Mouse (Mus musculus): Measurements from ENCODE around the gene Nr0b2. TPM values are rescaled to one million over a fixed set of nuclear protein-coding genes. Genes with fewer than 3 reads are reported as not detected.

Nr0b2 gene
- polyA plus RNA-seq, 2 experiments: 0.38 to 0.85 TPM

DNA sequence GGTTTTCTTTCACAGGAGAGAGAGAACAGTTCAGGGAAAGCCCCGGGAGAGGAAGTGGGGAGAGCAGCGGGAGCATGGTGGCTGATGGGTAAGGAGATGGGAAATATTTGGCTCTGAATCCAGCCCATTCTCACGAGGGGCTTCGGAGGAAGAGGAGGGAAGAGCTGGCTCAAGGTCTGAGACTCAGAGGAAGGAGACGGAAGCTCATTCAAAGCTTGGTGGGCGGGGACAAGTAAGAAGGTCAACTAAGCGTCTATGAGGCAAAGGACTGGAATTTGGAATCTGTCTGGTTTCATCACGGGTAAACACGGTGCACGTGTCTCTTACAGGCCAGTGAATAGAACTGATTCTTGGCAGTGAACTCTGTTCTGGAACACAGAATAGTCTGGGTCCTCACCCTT lies 16.9 kb downstream of the Nr0b2 start:
- Histone ChIP-seq H3K36me3 (replicated peaks; ENCODE audit: control insufficient read depth, insufficient read depth, low read depth) (no peaks in the 10 kb centered on the region), H3K4me2 (ENCODE audit: low read depth) (peak overlapping the region; percentile 0; the same call in 1 of the 2 replicates), H3K27ac (no peak overlapping the region), H3K4me3 (ENCODE audit: insufficient read depth in 1 of 2, low read depth in 2 of 2, low read length in 2 of 2) (no peak overlapping the region), H3K9me3 (ENCODE audit: control insufficient read depth, low read length) (no peaks in the 10 kb centered on the region), H3K9ac (replicated peaks) (no peak overlapping the region), H3K27me3 (ENCODE audit: control insufficient read depth, insufficient read depth, low read length) (no peaks in the 10 kb centered on the region), H3K4me1 (replicated peaks; ENCODE audit: control insufficient read depth in 2 of 2, insufficient read depth in 2 of 2, low read length in 1 of 2) (peaks cover 4 to 10% of the 10 kb centered on the region in 2 experiments; a peak in 3 of 4 replicates)
- 32% methylated on average over 10 of the region's 10 CpGs for WGBS (ENCODE audit: insufficient replicate concordance)
- TF ChIP-seq EP300 (IDR thresholded peaks at IDR 0.05; ENCODE audit: low read depth): no peak
- TF ChIP-seq CTCF (IDR thresholded peaks at IDR 0.05; ENCODE audit: low read depth): no peak
- ATAC-seq (ENCODE audit: insufficient read depth) (peak; percentile 33; the same call in 1 of the 2 replicates), DNase-seq (ENCODE audit: low read depth in 3 of 3, low spot score in 3 of 3) (no peak)

GRCm38 (mm10) chr4:133574070-133574842 lies 21.1 kb downstream of the Nr0b2 start, which contains the start of gene Gpatch3:
Gene Gpatch3 (plus strand): TSS chr4:133574745.
- H3K4me3 ChIP-seq (ENCODE audit: insufficient read depth in 1 of 2, low read depth in 2 of 2, low read length in 2 of 2): peak within 1 kb of the TSS; percentile 89 to 95
- 2% methylated on average over 44 of the region's 44 CpGs for WGBS (ENCODE audit: insufficient replicate concordance)
- TF ChIP-seq CTCF (IDR thresholded peaks at IDR 0.05; ENCODE audit: low read depth): peak; percentile 36; the same call in 1 of the 2 replicates
- TF ChIP-seq EP300 (IDR thresholded peaks at IDR 0.05; ENCODE audit: low read depth): peak; percentile 72

GRCm38 (mm10) chr4:133574843-133575202 lies 21.6 kb downstream of the Nr0b2 start:
- Histone ChIP-seq H3K9me3 (ENCODE audit: control insufficient read depth, low read length) (no peaks in the 10 kb centered on the region), H3K4me3 (ENCODE audit: insufficient read depth in 1 of 2, low read depth in 2 of 2, low read length in 2 of 2) (peak overlapping the region; percentile 89 to 95), H3K27ac (peak overlapping the region; percentile 22; the same call in 1 of the 2 replicates), H3K4me2 (ENCODE audit: low read depth) (peak overlapping the region; percentile 93), H3K9ac (replicated peaks) (peak overlapping the region; percentile 86), H3K27me3 (ENCODE audit: control insufficient read depth, insufficient read depth, low read length) (no peaks in the 10 kb centered on the region), H3K4me1 (replicated peaks; ENCODE audit: control insufficient read depth in 2 of 2, insufficient read depth in 2 of 2, low read length in 1 of 2) (peaks cover 8 to 14% of the 10 kb centered on the region in 2 experiments), H3K36me3 (replicated peaks; ENCODE audit: control insufficient read depth, insufficient read depth, low read depth) (no peaks in the 10 kb centered on the region)
- ATAC-seq (ENCODE audit: insufficient read depth): peak; percentile 64
- no peak for DNase-seq (ENCODE audit: low read depth in 3 of 3, low spot score in 3 of 3)
- under 1% methylated on average over 41 of the region's 41 CpGs for WGBS (ENCODE audit: insufficient replicate concordance)
- no peak for TF ChIP-seq CTCF (IDR thresholded peaks at IDR 0.05; ENCODE audit: low read depth)
- TF ChIP-seq EP300 (IDR thresholded peaks at IDR 0.05; ENCODE audit: low read depth): no peak; the same call in 1 of the 2 replicates

More at GRCm38 (mm10) chr4:133574070-133574842, 21.1 kb downstream of the Nr0b2 start, which contains the start of gene Gpatch3:
- peak within 1 kb of the TSS; percentile 74 for H3K27ac ChIP-seq
- H3K4me1 ChIP-seq (replicated peaks; ENCODE audit: control insufficient read depth in 2 of 2, insufficient read depth in 2 of 2, low read length in 1 of 2): peaks cover 8 to 14% of the 10 kb centered on the region in 2 experiments
- peak within 1 kb of the TSS; percentile 86 for H3K9ac ChIP-seq (replicated peaks)
- H3K4me2 ChIP-seq (ENCODE audit: low read depth): peak within 1 kb of the TSS; percentile 93
- H3K9me3 ChIP-seq (ENCODE audit: control insufficient read depth, low read length): no peaks in the 10 kb centered on the region
- DNase-seq (ENCODE audit: low read depth in 3 of 3, low spot score in 3 of 3) (peak; percentile 86 to 90 (median 87)), ATAC-seq (ENCODE audit: insufficient read depth) (peak; percentile 86)
- H3K27me3 ChIP-seq (ENCODE audit: control insufficient read depth, insufficient read depth, low read length): no peaks in the 10 kb centered on the region
- no peaks in the 10 kb centered on the region for H3K36me3 ChIP-seq (replicated peaks; ENCODE audit: control insufficient read depth, insufficient read depth, low read depth)

DNA sequence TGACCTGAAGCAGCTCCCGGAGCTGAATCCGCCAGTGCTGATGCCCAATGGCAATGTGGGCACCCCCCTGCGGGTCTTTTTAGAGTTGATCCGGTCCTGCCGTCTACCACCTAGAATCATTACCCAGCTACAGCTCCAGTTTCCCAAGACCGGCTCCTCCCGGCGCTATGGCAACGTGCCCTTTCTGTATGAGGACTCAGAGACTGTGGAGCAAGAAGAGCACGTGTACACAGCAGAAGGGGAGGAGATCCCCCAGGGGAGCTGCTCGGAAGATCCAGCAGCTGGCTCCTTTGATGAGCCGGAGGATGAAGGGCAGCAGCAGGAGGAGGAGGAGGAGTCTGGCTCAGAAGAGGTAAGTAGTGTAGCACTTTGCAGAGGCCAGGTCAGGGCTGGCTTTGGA lies 24.8 kb downstream of the Nr0b2 start:
- no peaks in the 10 kb centered on the region for H3K9me3 ChIP-seq (ENCODE audit: control insufficient read depth, low read length)
- DNase-seq (ENCODE audit: low read depth in 3 of 3, low spot score in 3 of 3): no peak
- H3K36me3 ChIP-seq (replicated peaks; ENCODE audit: control insufficient read depth, insufficient read depth, low read depth): no peaks in the 10 kb centered on the region; the same call in none of the 2 replicates
- TF ChIP-seq EP300 (IDR thresholded peaks at IDR 0.05; ENCODE audit: low read depth) (no peak), CTCF (IDR thresholded peaks at IDR 0.05; ENCODE audit: low read depth) (no peak)
- H3K9ac ChIP-seq (replicated peaks): no peak overlapping the region
- ATAC-seq (ENCODE audit: insufficient read depth): no peak
- peaks cover 8 to 13% of the 10 kb centered on the region in 2 experiments for H3K4me1 ChIP-seq (replicated peaks; ENCODE audit: control insufficient read depth in 2 of 2, insufficient read depth in 2 of 2, low read length in 1 of 2)
- H3K4me2 ChIP-seq (ENCODE audit: low read depth): no peak overlapping the region
- H3K27me3 ChIP-seq (ENCODE audit: control insufficient read depth, insufficient read depth, low read length): no peaks in the 10 kb centered on the region
- no peak overlapping the region for H3K4me3 ChIP-seq (ENCODE audit: insufficient read depth in 1 of 2, low read depth in 2 of 2, low read length in 2 of 2)
- WGBS (ENCODE audit: insufficient replicate concordance): 85% methylated on average over 12 of the region's 12 CpGs
- H3K27ac ChIP-seq: no peak overlapping the region

DNA sequence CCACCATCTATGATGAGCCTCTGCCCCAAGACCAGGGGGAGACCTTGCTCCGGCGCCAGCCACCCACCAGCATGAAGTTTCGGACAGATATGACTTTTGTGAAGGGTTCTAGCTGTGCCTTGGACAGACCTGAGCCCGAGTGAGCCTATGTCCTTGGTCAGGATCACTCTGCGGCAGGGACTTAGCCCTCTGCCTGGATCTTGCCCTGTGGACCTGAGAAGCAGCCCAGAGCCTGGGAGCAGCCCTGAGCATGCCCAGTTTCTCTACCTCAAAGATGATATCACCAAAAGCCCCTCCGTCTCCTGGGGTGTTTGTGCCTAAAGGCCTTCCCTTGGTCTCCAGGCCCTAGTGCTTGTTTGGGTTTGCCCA lies 30.5 kb downstream of the Nr0b2 start:
- 45% methylated on average over 6 of the region's 6 CpGs for WGBS (ENCODE audit: insufficient replicate concordance)
- TF ChIP-seq CTCF (IDR thresholded peaks at IDR 0.05; ENCODE audit: low read depth): no peak
- no peak for TF ChIP-seq EP300 (IDR thresholded peaks at IDR 0.05; ENCODE audit: low read depth)
- Histone ChIP-seq H3K9me3 (ENCODE audit: control insufficient read depth, low read length) (no peaks in the 10 kb centered on the region), H3K27me3 (ENCODE audit: control insufficient read depth, insufficient read depth, low read length) (no peaks in the 10 kb centered on the region), H3K4me2 (ENCODE audit: low read depth) (peak overlapping the region; percentile 82), H3K9ac (replicated peaks) (peak overlapping the region; percentile 64), H3K4me1 (replicated peaks; ENCODE audit: control insufficient read depth in 2 of 2, insufficient read depth in 2 of 2, low read length in 1 of 2) (peaks cover 5 to 8% of the 10 kb centered on the region in 2 experiments; a peak in 3 of 4 replicates), H3K36me3 (replicated peaks; ENCODE audit: control insufficient read depth, insufficient read depth, low read depth) (no peaks in the 10 kb centered on the region; the same call in none of the 2 replicates), H3K4me3 (ENCODE audit: insufficient read depth in 1 of 2, low read depth in 2 of 2, low read length in 2 of 2) (peak overlapping the region; percentile 72 to 82), H3K27ac (peak overlapping the region; percentile 11; the same call in 1 of the 2 replicates)
- ATAC-seq (ENCODE audit: insufficient read depth) (peak; percentile 29; the same call in 1 of the 2 replicates), DNase-seq (ENCODE audit: low read depth in 3 of 3, low spot score in 3 of 3) (no peak)
